Mouse (Mus musculus) lung, postnatal 10 days (tissue): ENCODE measurements around the gene Pnpo.
A peak's percentile ranks its signal among the peaks of the same experiment; 100 is the strongest.

Experiments
- DNase-seq: peaks from one replicate; pipeline ENCODE4 v3.0.0; 2021

The Pnpo gene

GRCm38 (mm10) chr11:96943746-96944304, at the start of gene Pnpo:
Gene Pnpo (minus strand): TSS chr11:96943986.
- peak; percentile 96 for DNase-seq

- peak; percentile 63 for DNase-seq
Measured at GRCm38 (mm10) chr11:96992722-96993311, 49.0 kb upstream of the Pnpo start.

GRCm38 (mm10) chr11:96991501-96991900, 47.7 kb upstream of the Pnpo start:
- DNase-seq, result no peak

GRCm38 (mm10) chr11:96987873-96988655, 44.3 kb upstream of the Pnpo start:
- peak; percentile 54 for DNase-seq

- DNase-seq, result no peak
Measured at GRCm38 (mm10) chr11:96986463-96986862, 42.7 kb upstream of the Pnpo start.

GRCm38 (mm10) chr11:96984903-96985302, 41.1 kb upstream of the Pnpo start:
- DNase-seq, result no peak

- DNase-seq, result no peak
Measured at GRCm38 (mm10) chr11:96982859-96983258, 39.1 kb upstream of the Pnpo start, which contains the start of gene Sp2. Gene Sp2 (minus strand): TSS chr11:96982959.

GRCm38 (mm10) chr11:96982355-96982754, 38.6 kb upstream of the Pnpo start:
- DNase-seq, result peak; percentile 88

GRCm38 (mm10) chr11:96981461-96981860, 37.7 kb upstream of the Pnpo start:
- no peak for DNase-seq

GRCm38 (mm10) chr11:96980021-96980420, 36.2 kb upstream of the Pnpo start:
- no peak for DNase-seq

GRCm38 (mm10) chr11:96979329-96979728, 35.5 kb upstream of the Pnpo start:
- no peak for DNase-seq

GRCm38 (mm10) chr11:96978401-96979246, 34.8 kb upstream of the Pnpo start:
- DNase-seq, result no peak

GRCm38 (mm10) chr11:96977606-96978400, 34.0 kb upstream of the Pnpo start:
- DNase-seq, result peak; percentile 99

GRCm38 (mm10) chr11:96976911-96977591, 33.3 kb upstream of the Pnpo start:
- DNase-seq, result peak; percentile 91

GRCm38 (mm10) chr11:96976379-96976687, 32.5 kb upstream of the Pnpo start:
- no peak for DNase-seq

- DNase-seq, result no peak
Measured at GRCm38 (mm10) chr11:96975511-96976378, 32.0 kb upstream of the Pnpo start.

- peak; percentile 49 for DNase-seq
Measured at GRCm38 (mm10) chr11:96974813-96975212, 31.0 kb upstream of the Pnpo start.

GRCm38 (mm10) chr11:96973426-96973964, 29.7 kb upstream of the Pnpo start:
- DNase-seq, result no peak

GRCm38 (mm10) chr11:96972906-96973305, 29.1 kb upstream of the Pnpo start:
- DNase-seq, result no peak

GRCm38 (mm10) chr11:96970341-96970740, 26.6 kb upstream of the Pnpo start:
- DNase-seq, result no peak

- peak; percentile 84 for DNase-seq
Measured at GRCm38 (mm10) chr11:96969746-96970145, 26.0 kb upstream of the Pnpo start.
